Mouse (Mus musculus) liver, embryonic 13.5 days (tissue): ENCODE results near the gene Cyp4f39. TPM values are rescaled to one million over a fixed set of nuclear protein-coding genes. Genes with fewer than 3 reads are reported as not detected.
"Not testable (repeated sequence)": the region's sequence is repeated elsewhere in the genome, so short reads cannot be mapped to it uniquely, and the experiment has no call there.

Source experiments
- ATAC-seq: fragments of 200-750 bp; cut with Nextera tagmentation; 2 replicates; pipeline ENCODE4 v1.8.0; 2017; ENCODE audit warnings: low read depth, mild to moderate bottlenecking, moderate number of reproducible peaks, moderate library complexity
- DNase-seq: peaks from one replicate; pipeline ENCODE4 v3.0.0; 2022
- H3K27ac ChIP-seq: fragments of 300-500 bp; sonication (generic); 2 replicates; pipeline ENCODE4 v1.5.1; 2015; ENCODE audit warnings: moderate library complexity, mild to moderate bottlenecking, inconsistent platforms
- H3K27me3 ChIP-seq: fragments of 300-500 bp; sonication (generic); 2 replicates; pipeline ENCODE4 v1.6.1; 2015; ENCODE audit warnings: mild to moderate bottlenecking, inconsistent platforms
- H3K36me3 ChIP-seq: fragments of 300-500 bp; sonication (generic); 2 replicates; pipeline ENCODE4 v1.6.1; 2015; ENCODE audit warnings: mild to moderate bottlenecking, inconsistent platforms
- H3K4me1 ChIP-seq: fragments of 300-500 bp; sonication (generic); replicated peaks from 2 replicates; pipeline ENCODE4 v1.6.1; 2015; ENCODE audit warnings: inconsistent platforms
- H3K4me2 ChIP-seq: fragments of 300-500 bp; sonication (generic); 2 replicates; pipeline ENCODE4 v1.6.1; 2015; ENCODE audit warnings: inconsistent platforms, mild to moderate bottlenecking, moderate library complexity
- H3K4me3 ChIP-seq: fragments of 300-500 bp; sonication (generic); replicated peaks from 2 replicates; pipeline ENCODE4 v1.5.1; 2015; ENCODE audit warnings: mild to moderate bottlenecking, inconsistent platforms
- H3K9ac ChIP-seq: fragments of 300-500 bp; sonication (generic); 2 replicates; pipeline ENCODE4 v1.6.1; 2015; ENCODE audit warnings: mild to moderate bottlenecking, inconsistent platforms
- H3K9me3 ChIP-seq: fragments of 300-500 bp; sonication (generic); replicated peaks from 2 replicates; pipeline ENCODE4 v1.6.1; 2016; ENCODE audit warnings: inconsistent platforms
- WGBS: fragments of 180-500 bp; shearing (Covaris S2); methylation state at CpG from one replicate; pipeline ENCODE4 v1.1.7; 2015; ENCODE audit not compliant: insufficient replicate concordance; 5-methylcytosine and 5-hydroxymethylcytosine counted together
- polyA plus RNA-seq: library from polyadenylated mRNA; unstranded; fragments of >200 nt; fragmentation: Nextera tagmentation; extraction: Ambion mirVana; gene quantifications from 2 replicates; pipeline ENCODE4 v1.2.1, GENCODE M21; 2015

Cyp4f39 gene
- polyA plus RNA-seq, 1 experiment from 2014 or later, result 0.46 TPM

- Histone ChIP-seq H3K36me3 (no peaks in the 10 kb centered on the region), H3K9me3 (no peaks in the 10 kb centered on the region), H3K9ac (no peak overlapping the region), H3K27me3 (no peaks in the 10 kb centered on the region; the same call in 1 of the 2 replicates), H3K4me1 (peaks cover 23% of the 10 kb centered on the region), H3K4me2 (no peak overlapping the region), H3K27ac (no peak overlapping the region), H3K4me3 (no peak overlapping the region)
- WGBS, result 65% methylated on average over 5 of the region's 5 CpGs
- DNase-seq (no peak), ATAC-seq (no peak)
Measured at GRCm38 (mm10) chr17:32474954-32475560, 22.5 kb downstream of the Cyp4f39 start.

- Histone ChIP-seq H3K27ac (no peak overlapping the region), H3K4me2 (no peak overlapping the region), H3K27me3 (peaks cover 19% of the 10 kb centered on the region), H3K9me3 (no peaks in the 10 kb centered on the region), H3K4me3 (no peak overlapping the region), H3K9ac (no peak overlapping the region), H3K36me3 (no peaks in the 10 kb centered on the region), H3K4me1 (peaks cover 23% of the 10 kb centered on the region)
- WGBS, result 57% methylated on average over 1 of the region's 1 CpGs
- DNase-seq (no peak), ATAC-seq (peak; percentile 65)
Measured at GRCm38 (mm10) chr17:32477204-32477603, 24.7 kb downstream of the Cyp4f39 start.

- Histone ChIP-seq H3K4me1 (peaks cover 26% of the 10 kb centered on the region), H3K4me2 (no peak overlapping the region), H3K27ac (no peak overlapping the region), H3K27me3 (peaks cover 32% of the 10 kb centered on the region), H3K9me3 (no peaks in the 10 kb centered on the region), H3K4me3 (no peak overlapping the region), H3K36me3 (no peaks in the 10 kb centered on the region), H3K9ac (no peak overlapping the region)
- WGBS, result 40% methylated on average over 2 of the region's 2 CpGs
- DNase-seq (no peak), ATAC-seq (no peak)
Measured at GRCm38 (mm10) chr17:32478727-32479126, 26.2 kb downstream of the Cyp4f39 start.

- WGBS, result 15% methylated on average over 8 of the region's 8 CpGs
- H3K4me2 ChIP-seq, result no peak overlapping the region
- ATAC-seq (no peak), DNase-seq (no peak)
- H3K9me3 ChIP-seq, result no peaks in the 10 kb centered on the region
- peaks cover 26% of the 10 kb centered on the region for H3K4me1 ChIP-seq
- H3K4me3 ChIP-seq, result no peak overlapping the region
- H3K9ac ChIP-seq, result no peak overlapping the region
- no peaks in the 10 kb centered on the region for H3K36me3 ChIP-seq
- peaks cover 38% of the 10 kb centered on the region for H3K27me3 ChIP-seq
- H3K27ac ChIP-seq, result no peak overlapping the region
Measured at GRCm38 (mm10) chr17:32479554-32480506, 27.3 kb downstream of the Cyp4f39 start.

- WGBS, result 54% methylated on average over 14 of the region's 14 CpGs
- ATAC-seq, result no peak
Measured at GRCm38 (mm10) chr17:32481766-32482165, 29.2 kb downstream of the Cyp4f39 start.

GRCm38 (mm10) chr17:32483200-32483599 is 30.7 kb downstream of the Cyp4f39 start:
- Histone ChIP-seq H3K4me2 (peak overlapping the region; percentile 41), H3K36me3 (no peaks in the 10 kb centered on the region), H3K27ac (no peak overlapping the region), H3K27me3 (peaks cover 59% of the 10 kb centered on the region), H3K4me1 (peaks cover 10% of the 10 kb centered on the region; the same call in 1 of the 2 replicates), H3K4me3 (no peak overlapping the region), H3K9ac (no peak overlapping the region), H3K9me3 (no peaks in the 10 kb centered on the region)
- ATAC-seq (0 out of 2 replicates have a peak, but pooled peaks have one; percentile 54), DNase-seq (no peak)
- 21% methylated on average over 18 of the region's 18 CpGs for WGBS

More at GRCm38 (mm10) chr17:32481766-32482165, 29.2 kb downstream of the Cyp4f39 start:
- no peak for DNase-seq
- Histone ChIP-seq H3K9ac (no peak overlapping the region), H3K4me3 (no peak overlapping the region), H3K36me3 (no peaks in the 10 kb centered on the region), H3K27me3 (peaks cover 55% of the 10 kb centered on the region), H3K27ac (no peak overlapping the region), H3K9me3 (no peaks in the 10 kb centered on the region), H3K4me2 (no peak overlapping the region), H3K4me1 (peaks cover 21% of the 10 kb centered on the region)

GRCm38 (mm10) chr17:32492349-32492980 is 39.9 kb downstream of the Cyp4f39 start:
- H3K27me3 ChIP-seq, result peaks cover 24% of the 10 kb centered on the region
- 9% methylated on average over 30 of the region's 30 CpGs for WGBS
- no peaks in the 10 kb centered on the region for H3K9me3 ChIP-seq
- ATAC-seq (peak; percentile 60; the same call in 1 of the 2 replicates), DNase-seq (no peak)
- peak overlapping the region; percentile 63 for H3K4me2 ChIP-seq
- peak overlapping the region; percentile 42 for H3K4me3 ChIP-seq
- peaks cover 10% of the 10 kb centered on the region; the same call in 1 of the 2 replicates for H3K4me1 ChIP-seq
- H3K9ac ChIP-seq, result no peak overlapping the region
- H3K36me3 ChIP-seq, result no peaks in the 10 kb centered on the region
- H3K27ac ChIP-seq, result no peak overlapping the region

- ATAC-seq (no peak; the same call in 1 of the 2 replicates), DNase-seq (no peak)
- Histone ChIP-seq H3K4me3 (no peak overlapping the region), H3K27me3 (peaks cover 22% of the 10 kb centered on the region), H3K36me3 (no peaks in the 10 kb centered on the region), H3K9ac (no peak overlapping the region), H3K27ac (no peak overlapping the region), H3K4me1 (peaks cover 10% of the 10 kb centered on the region; the same call in 1 of the 2 replicates), H3K9me3 (no peaks in the 10 kb centered on the region), H3K4me2 (no peak overlapping the region)
- WGBS, result 37% methylated on average over 1 of the region's 1 CpGs
Measured at GRCm38 (mm10) chr17:32494601-32495000, 42.1 kb downstream of the Cyp4f39 start.

- not testable (repeated sequence) for H3K27me3 ChIP-seq, H3K36me3 ChIP-seq, ATAC-seq, H3K9me3 ChIP-seq, H3K4me1 ChIP-seq, DNase-seq, H3K9ac ChIP-seq, H3K4me2 ChIP-seq, H3K27ac ChIP-seq, H3K4me3 ChIP-seq
- 63% methylated on average over 4 of the region's 4 CpGs for WGBS
Measured at GRCm38 (mm10) chr17:32500511-32500910, 48.0 kb downstream of the Cyp4f39 start.

- 60% methylated on average over 3 of the region's 3 CpGs for WGBS
- H3K9ac ChIP-seq, result no peak overlapping the region
- H3K27me3 ChIP-seq, result no peaks in the 10 kb centered on the region
- H3K4me3 ChIP-seq, result no peak overlapping the region
- H3K36me3 ChIP-seq, result no peaks in the 10 kb centered on the region
- H3K9me3 ChIP-seq, result no peaks in the 10 kb centered on the region
- H3K4me1 ChIP-seq, result peaks cover 7% of the 10 kb centered on the region; the same call in 1 of the 2 replicates
- no peak overlapping the region for H3K27ac ChIP-seq
- DNase-seq (no peak), ATAC-seq (no peak)
- H3K4me2 ChIP-seq, result no peak overlapping the region
Measured at GRCm38 (mm10) chr17:32501051-32501450, 48.5 kb downstream of the Cyp4f39 start.

GRCm38 (mm10) chr17:32503111-32503510 is 50.6 kb downstream of the Cyp4f39 start:
- DNase-seq (no peak), ATAC-seq (no peak)
- peaks cover 17% of the 10 kb centered on the region for H3K4me1 ChIP-seq
- no peak overlapping the region for H3K4me2 ChIP-seq
- no peaks in the 10 kb centered on the region for H3K27me3 ChIP-seq
- H3K36me3 ChIP-seq, result no peaks in the 10 kb centered on the region
- H3K9ac ChIP-seq, result no peak overlapping the region
- WGBS, result 34% methylated on average over 2 of the region's 2 CpGs
- H3K27ac ChIP-seq, result no peak overlapping the region
- H3K9me3 ChIP-seq, result no peaks in the 10 kb centered on the region
- no peak overlapping the region for H3K4me3 ChIP-seq
